Mouse (Mus musculus): ENCODE results near the gene 1700031F05Rik.
"Not testable (repeated sequence)": the region's sequence is repeated elsewhere in the genome, so short reads cannot be mapped to it uniquely, and the experiment has no call there.

The 1700031F05Rik gene

GRCm38 (mm10) chrX:102867871-102868270 is at the start of gene 1700031F05Rik:
1700031F05Rik (minus strand) TSS chrX:102867971.
- DNase-seq (ENCODE audit: extremely low spot score) = no peak

- DNase-seq (ENCODE audit: extremely low spot score) = not testable (repeated sequence)
Measured at GRCm38 (mm10) chrX:102914823-102915222, 47.1 kb upstream of the 1700031F05Rik start.

- DNase-seq (ENCODE audit: extremely low spot score) = not testable (repeated sequence)
Measured at GRCm38 (mm10) chrX:102908587-102908986, 40.8 kb upstream of the 1700031F05Rik start, which contains the start of the genes Dmrtc1a and 1700011M02Rik. Dmrtc1a (minus strand) TSS chrX:102908687. 1700011M02Rik (plus strand) TSS chrX:102908905.

- DNase-seq (ENCODE audit: extremely low spot score) = not testable (repeated sequence)
Measured at GRCm38 (mm10) chrX:102854516-102854915, 13.3 kb downstream of the 1700031F05Rik start, which contains the start of gene Dmrtc1c2. Dmrtc1c2 (minus strand) TSS chrX:102854616.

GRCm38 (mm10) chrX:102812311-102812710 is 55.5 kb downstream of the 1700031F05Rik start:
- DNase-seq (ENCODE audit: extremely low spot score) = no peak
